Mouse (Mus musculus) testis, adult 2 months (tissue): ENCODE data around the gene Chrna1.

Source experiments
- CTCF ChIP-seq: fragments of 200-500 bp; IDR thresholded peaks from 2 replicates; pipeline ENCODE4 v1.5.1; 2012; ENCODE audit warnings: low read depth, mild to moderate bottlenecking, inconsistent platforms, low read length, moderate library complexity; ENCODE audit not compliant: control insufficient read depth, insufficient read depth, insufficient replicate concordance
- POLR2A ChIP-seq: fragments of 200-500 bp; IDR thresholded peaks from 2 replicates; pipeline ENCODE4 v1.6.1; 2012; ENCODE audit warnings: low read depth, mild to moderate bottlenecking, inconsistent platforms, low read length, moderate library complexity; ENCODE audit not compliant: control insufficient read depth

- TF ChIP-seq POLR2A (no peak), CTCF (no peak)
Observed at GRCm38 (mm10) chr2:73552926-73553325, 27.2 kb downstream of the Chrna1 start.
